9 mouse cellular contexts compared by ENCODE assay signal in genomic region chr15:98809390-98809789, GRCm38 (mm10). TPM values are rescaled to one million over a fixed set of nuclear protein-coding genes. Genes with fewer than 3 reads are reported as not detected.
DNase-seq lines count a peak whose midpoint lies in the region; ATAC-seq and TF ChIP-seq lines count a peak whose summit lies in the region.
"Had no signal": no experiment of that assay in that cellular context is flagged by ENCODE, and none has a peak within 500 bp of the region (broad histone marks: within the 10 kb centered on the region; RNA-seq: fewer than 3 reads in every experiment).

Ddn (minus strand) TSS chr15:98809490.

- peak within 1 kb of the TSS; percentile 75 for H3K4me2 ChIP-seq in forebrain, embryonic 15.5 days (replicated peaks)
- peak within 1 kb of the TSS; percentile 69 for H3K4me2 ChIP-seq in neural tube, embryonic 12.5 days (replicated peaks)

- H3K27ac ChIP-seq in left cerebral cortex, adult 2 months = peak within 1 kb of the TSS; percentile 96
- H3K27ac ChIP-seq in forebrain, embryonic 15.5 days (replicated peaks) = no peak within 1 kb of the TSS
- H3K27ac ChIP-seq in neural tube, embryonic 12.5 days = no peak within 1 kb of the TSS

- H3K9me3 ChIP-seq in forebrain, embryonic 15.5 days = no peaks in the 10 kb centered on the region
- H3K9me3 ChIP-seq in neural tube, embryonic 12.5 days = no peaks in the 10 kb centered on the region

- DNase-seq in left cerebral cortex, adult 2 months (ENCODE audit: extremely low spot score in 1 of 2, low spot score in 2 of 2) = no peak
- DNase-seq in left cerebral cortex, adult 11 months (ENCODE audit: low spot score) = no peak
- DNase-seq in layer of hippocampus, postnatal 25 days (ENCODE audit: extremely low spot score in 1 of 2, low spot score in 1 of 2) = no peak
- no peak for DNase-seq in ovary, postnatal 10 days (ENCODE audit: low spot score)
- DNase-seq in right cerebral cortex, postnatal 14 days = no peak
- DNase-seq in cerebellum, adult 8-10 months = no peak

- WGBS in forebrain, embryonic 15.5 days = 42% methylated on average over 3 of the region's 3 CpGs
- WGBS in neural tube, embryonic 12.5 days = 36% methylated on average over 3 of the region's 3 CpGs

- H3K9ac ChIP-seq in forebrain, embryonic 15.5 days (replicated peaks) = no peak within 1 kb of the TSS
- no peak within 1 kb of the TSS for H3K9ac ChIP-seq in neural tube, embryonic 12.5 days

- H3K27me3 ChIP-seq in forebrain, embryonic 15.5 days = peaks cover 58% of the 10 kb centered on the region
- peaks cover 61% of the 10 kb centered on the region for H3K27me3 ChIP-seq in neural tube, embryonic 12.5 days (replicated peaks)

- intact Hi-C loops in left cerebral cortex, adult 2 months (cut with DNase I) = no loop called here

- no peak for ATAC-seq in forebrain, embryonic 15.5 days (replicated peaks)
- ATAC-seq in neural tube, embryonic 12.5 days (ENCODE audit: low FRiP score, low read depth) = no peak

- peaks cover 40% of the 10 kb centered on the region for H3K4me1 ChIP-seq in forebrain, embryonic 15.5 days
- H3K4me1 ChIP-seq in neural tube, embryonic 12.5 days = peaks cover 42% of the 10 kb centered on the region

- TF ChIP-seq CTCF in left cerebral cortex, adult 2 months (IDR thresholded peaks at IDR 0.05) = no peak

- peak within 1 kb of the TSS; percentile 63 for H3K4me3 ChIP-seq in left cerebral cortex, adult 2 months
- peak within 1 kb of the TSS; percentile 50 for H3K4me3 ChIP-seq in forebrain, embryonic 15.5 days
- H3K4me3 ChIP-seq in neural tube, embryonic 12.5 days = 0 out of 2 replicates have a peak within 1 kb of the TSS, but pooled peaks have one; percentile 40
- H3K4me3 ChIP-seq: erythroblast, embryonic 14.5 days had no signal

- H3K36me3 ChIP-seq in forebrain, embryonic 15.5 days = peaks cover 30% of the 10 kb centered on the region
- H3K36me3 ChIP-seq in neural tube, embryonic 12.5 days = peaks cover 28% of the 10 kb centered on the region

RNA-seq across cellular contexts. Expression of gene Ddn, which starts in this region (rescaled TPM):
- 100 to 1,000 TPM; 739 to 834 TPM for total RNA-seq in left cerebral cortex, adult 2 months (2021)
- polyA plus RNA-seq in forebrain, embryonic 15.5 days (2015; fragmentation: Nextera tagmentation; extraction: Ambion mirVana) = 0.46 and 0.47 TPM in 2 replicates
- 1,000 to 10,000 TPM; 1,586 to 1,599 TPM for total RNA-seq in layer of hippocampus, postnatal 25 days (2021)
- polyA plus RNA-seq in neural tube, embryonic 12.5 days (2016; fragmentation: Nextera tagmentation; extraction: Ambion mirVana) = 0.47 and 0.82 TPM in 2 replicates
